Mouse (Mus musculus) left cerebral cortex, adult 18-20 months (tissue): ENCODE measurements around the gene Actn3. TPM values are rescaled to one million over a fixed set of nuclear protein-coding genes. Genes with fewer than 3 reads are reported as not detected.
"Not testable (repeated sequence)": the region's sequence is repeated elsewhere in the genome, so short reads cannot be mapped to it uniquely, and the experiment has no call there.

Experiments
- DNase-seq, 2 experiments: peaks; one replicate each; pipeline ENCODE4 v3.0.0; 2021 to 2022; ENCODE audit warnings: low spot score in 2 of 2, mixed read lengths in 1 of 2
- long read RNA-seq, 2 experiments: library from polyadenylated mRNA; stranded (forward); transcript quantifications; one replicate each; pipeline ENCODE4 v2.0.0; 2021
- total RNA-seq, 2 experiments: library from RNA; stranded (reverse); gene quantifications; 2 replicates each; pipeline ENCODE4 v1.2.3; 2021

The Actn3 gene
- 1 to 10 TPM; 1.2 to 1.4 TPM for total RNA-seq
- long read RNA-seq, experiment 1, partial matches to known transcripts = 0 of 5 reads
- long read RNA-seq, experiment 1, other reads (novel, unspliced or antisense) = 3 of 5 reads
- long read RNA-seq, experiment 2, partial matches to known transcripts = 0 of 2 reads
- long read RNA-seq, experiment 2, other reads (novel, unspliced or antisense) = 2 of 2 reads

GRCm38 (mm10) chr19:4877785-4878184, at the start of gene Actn3:
Gene Actn3 (minus strand): TSS chr19:4877909.
- DNase-seq = no peak

- DNase-seq = no peak
Measured at GRCm38 (mm10) chr19:4925121-4925860, 47.6 kb upstream of the Actn3 start.

GRCm38 (mm10) chr19:4919652-4920051, 41.9 kb upstream of the Actn3 start:
- no peak for DNase-seq

- no peak for DNase-seq
Measured at GRCm38 (mm10) chr19:4916827-4917226, 39.1 kb upstream of the Actn3 start.

- no peak for DNase-seq
Measured at GRCm38 (mm10) chr19:4915924-4916603, 38.4 kb upstream of the Actn3 start.

GRCm38 (mm10) chr19:4909376-4909775, 31.7 kb upstream of the Actn3 start:
- no peak for DNase-seq

- no peak for DNase-seq
Measured at GRCm38 (mm10) chr19:4908107-4908506, 30.4 kb upstream of the Actn3 start.

GRCm38 (mm10) chr19:4905979-4906794, 28.5 kb upstream of the Actn3 start, which contains the start of gene Bbs1:
Gene Bbs1 (minus strand): TSS chr19:4906628.
- DNase-seq = peak; percentile 76 to 82

- no peak for DNase-seq
Measured at GRCm38 (mm10) chr19:4899888-4900287, 22.2 kb upstream of the Actn3 start.

GRCm38 (mm10) chr19:4898972-4899371, 21.3 kb upstream of the Actn3 start:
- DNase-seq = no peak

- DNase-seq = no peak
Measured at GRCm38 (mm10) chr19:4896780-4897520, 19.2 kb upstream of the Actn3 start.

GRCm38 (mm10) chr19:4891798-4892197, 14.1 kb upstream of the Actn3 start:
- DNase-seq = no peak

- DNase-seq = no peak
Measured at GRCm38 (mm10) chr19:4889791-4890190, 12.1 kb upstream of the Actn3 start.

- no peak for DNase-seq
Measured at GRCm38 (mm10) chr19:4883961-4884360, 6.3 kb upstream of the Actn3 start.

GRCm38 (mm10) chr19:4879324-4879703, 1.6 kb upstream of the Actn3 start:
- DNase-seq = no peak

- DNase-seq = peak; percentile 96
Measured at GRCm38 (mm10) chr19:4878405-4879323, 955 bp upstream of the Actn3 start, which contains the start of gene Zdhhc24. Gene Zdhhc24 (plus strand): TSS chr19:4878668.

- no peak for DNase-seq
Measured at GRCm38 (mm10) chr19:4876755-4877154, 954 bp downstream of the Actn3 start.

- DNase-seq = no peak
Measured at GRCm38 (mm10) chr19:4876241-4876640, 1.5 kb downstream of the Actn3 start.

GRCm38 (mm10) chr19:4874613-4875012, 3.1 kb downstream of the Actn3 start:
- DNase-seq = not testable (repeated sequence)
